Mouse (Mus musculus) layer of hippocampus, adult 11-12 months (tissue): ENCODE data around the gene Uvrag.
A peak's percentile ranks its signal among the peaks of the same experiment; 100 is the strongest.

Experiments used
- DNase-seq: peaks from one replicate; pipeline ENCODE4 v3.0.0; 2022; ENCODE audit warnings: low spot score

Uvrag gene

DNA sequence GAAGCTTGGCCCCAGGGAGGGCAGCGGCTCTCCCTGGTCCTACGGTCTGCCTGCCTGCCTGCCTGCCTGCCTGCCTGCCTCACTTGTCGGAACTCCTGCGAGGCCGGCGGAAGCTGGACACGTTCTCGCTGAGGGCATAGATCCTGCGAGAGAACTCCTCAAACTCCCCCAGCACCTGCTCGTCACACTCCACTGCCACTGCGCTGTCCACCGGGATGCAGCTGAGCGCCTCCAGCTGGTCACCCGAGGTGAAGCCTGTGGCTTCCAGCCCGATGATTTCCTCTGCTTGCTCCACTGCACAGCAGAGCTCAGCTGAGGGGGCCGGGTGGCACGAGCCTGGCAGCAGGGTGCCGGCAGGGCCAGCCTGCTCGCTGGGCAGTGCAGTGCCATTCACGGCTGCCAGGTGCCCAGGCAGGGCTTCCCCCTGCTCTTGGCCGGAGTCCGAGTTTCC, 253.1 kb downstream of the Uvrag start:
- no peak for DNase-seq

DNA sequence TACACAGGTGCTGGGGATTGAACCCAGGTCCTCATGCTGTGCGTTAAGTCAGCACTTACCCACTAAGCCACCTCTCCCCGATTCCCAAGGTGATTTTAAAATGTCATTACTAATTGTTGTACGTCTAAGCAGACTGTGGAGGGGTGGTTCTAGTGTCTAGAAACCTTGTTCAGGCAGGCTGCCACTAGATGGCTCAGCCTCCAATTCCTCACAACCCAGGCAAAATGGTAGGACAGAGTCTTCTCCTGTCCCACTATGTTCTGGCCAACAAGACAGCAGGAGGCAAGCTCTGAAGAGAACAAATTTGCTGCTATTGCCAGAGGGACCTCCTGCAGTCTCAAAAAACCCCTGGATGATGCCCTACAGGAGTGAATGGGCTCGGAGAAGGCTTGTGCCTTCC, 259.1 kb downstream of the Uvrag start:
- DNase-seq, result peak; percentile 35

DNA sequence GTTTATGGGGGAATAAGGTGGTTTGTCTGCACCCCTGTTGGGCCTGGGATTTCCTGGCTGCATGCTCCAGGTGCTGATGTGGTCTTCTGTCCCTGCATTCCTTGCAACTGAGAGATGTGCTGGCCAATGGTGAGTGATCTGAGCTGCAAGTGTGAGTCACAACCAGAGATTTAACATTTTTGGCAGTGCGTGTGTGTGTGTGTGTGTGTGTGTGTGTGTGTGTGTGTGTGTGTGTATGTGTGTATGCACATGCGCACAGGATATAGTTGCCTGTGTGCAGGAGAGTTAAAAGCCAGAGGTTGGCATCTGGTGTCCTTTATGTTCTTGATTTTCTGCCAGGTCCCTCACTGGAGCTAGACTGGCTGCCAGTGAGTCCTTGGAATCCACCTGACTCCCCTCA, 261.8 kb downstream of the Uvrag start:
- DNase-seq, result no peak

DNA sequence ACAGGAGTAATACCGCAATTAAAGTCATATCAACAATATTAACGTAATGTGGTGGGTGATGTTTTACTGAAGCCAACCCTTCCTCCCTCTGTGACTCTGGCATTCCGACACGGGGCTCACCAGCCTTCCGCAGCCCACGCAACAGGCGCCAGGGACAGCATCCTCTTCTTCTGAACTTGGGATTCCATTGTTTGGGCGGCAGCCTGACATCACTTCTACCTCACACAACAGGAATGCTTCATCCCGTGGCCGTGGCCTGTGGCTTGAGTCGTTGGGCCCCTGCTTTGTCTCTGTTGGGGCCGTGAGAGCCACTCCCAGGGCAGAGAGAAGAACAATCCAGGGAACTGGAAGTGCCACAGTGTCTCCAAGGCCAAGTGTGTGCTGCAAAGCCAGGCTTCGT, 264.8 kb downstream of the Uvrag start:
- DNase-seq, result no peak

DNA sequence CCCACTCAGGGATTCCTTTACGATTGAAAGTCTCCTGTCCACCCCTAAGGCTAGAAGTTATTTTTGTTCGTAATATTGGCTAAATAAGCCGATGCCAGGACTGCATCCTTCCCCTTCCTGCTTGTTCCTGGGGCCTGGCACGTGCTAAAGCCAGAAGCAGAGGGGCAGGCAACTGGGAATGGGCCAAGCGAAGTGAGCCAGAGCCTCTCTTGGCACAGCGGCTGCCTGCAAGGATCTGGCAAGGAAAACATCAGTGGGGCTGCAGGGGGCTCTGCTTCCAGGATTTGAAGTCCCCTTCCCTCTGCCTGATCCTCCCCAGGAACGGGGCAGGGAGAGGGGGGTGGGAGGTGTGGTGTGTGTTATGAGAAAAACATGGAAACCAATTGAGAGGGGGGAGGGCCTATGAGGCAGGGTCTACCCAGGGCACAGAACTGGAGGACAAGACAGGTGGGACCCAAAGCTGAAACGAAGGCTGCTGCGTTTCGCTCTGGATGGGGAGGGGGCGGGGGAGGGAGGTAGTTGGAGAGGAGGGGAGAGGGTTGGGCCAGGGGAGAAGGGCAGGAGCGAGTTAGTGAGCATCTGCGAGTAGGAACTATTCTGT, 265.5 kb downstream of the Uvrag start:
- DNase-seq, result no peak

DNA sequence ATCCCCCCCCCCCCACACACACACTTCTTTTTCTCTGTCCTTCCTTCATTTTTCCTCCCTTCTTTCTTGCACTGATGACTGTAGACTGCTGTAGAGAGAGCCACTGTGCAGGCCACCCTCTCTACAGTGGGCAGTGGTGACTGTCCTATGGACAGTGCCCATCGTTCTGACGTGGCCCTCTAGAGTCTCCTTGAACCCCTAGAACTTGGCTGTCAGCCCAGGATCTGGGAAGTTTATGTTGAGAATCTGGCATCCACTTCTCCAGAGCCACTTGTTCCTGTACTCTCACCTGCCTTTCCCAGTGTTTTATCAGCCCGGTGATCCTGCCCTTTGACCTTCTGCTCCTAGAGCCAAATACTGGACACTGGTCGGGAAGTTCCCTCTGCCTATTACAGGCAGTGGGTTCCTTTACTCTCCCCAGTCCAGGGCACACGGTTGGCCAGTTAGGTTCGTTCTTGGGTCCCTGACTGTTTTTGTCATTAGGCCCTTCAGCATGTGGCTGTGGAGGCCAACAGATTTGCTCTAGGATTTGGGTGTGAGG, 266.5 kb downstream of the Uvrag start:
- no peak for DNase-seq

DNA sequence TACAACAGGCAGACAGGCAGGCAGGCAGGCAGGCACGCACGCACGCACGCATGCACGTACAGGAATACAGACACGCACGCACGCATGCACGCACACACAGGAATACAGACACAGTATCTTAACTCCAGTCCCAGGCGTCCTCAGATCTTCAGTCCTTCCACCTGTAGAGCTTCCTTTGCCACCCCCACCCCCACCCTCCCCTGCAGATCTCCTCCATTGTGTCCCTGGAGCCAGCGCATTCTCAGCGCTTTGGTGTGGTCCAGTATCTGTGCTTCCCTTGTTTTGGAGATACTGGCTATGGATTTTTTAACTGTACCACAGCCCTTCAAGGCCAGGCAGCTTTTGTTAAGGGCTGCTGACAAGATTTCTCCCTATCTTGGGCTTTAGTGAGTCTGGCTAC, 267.6 kb downstream of the Uvrag start:
- DNase-seq, result no peak

DNA sequence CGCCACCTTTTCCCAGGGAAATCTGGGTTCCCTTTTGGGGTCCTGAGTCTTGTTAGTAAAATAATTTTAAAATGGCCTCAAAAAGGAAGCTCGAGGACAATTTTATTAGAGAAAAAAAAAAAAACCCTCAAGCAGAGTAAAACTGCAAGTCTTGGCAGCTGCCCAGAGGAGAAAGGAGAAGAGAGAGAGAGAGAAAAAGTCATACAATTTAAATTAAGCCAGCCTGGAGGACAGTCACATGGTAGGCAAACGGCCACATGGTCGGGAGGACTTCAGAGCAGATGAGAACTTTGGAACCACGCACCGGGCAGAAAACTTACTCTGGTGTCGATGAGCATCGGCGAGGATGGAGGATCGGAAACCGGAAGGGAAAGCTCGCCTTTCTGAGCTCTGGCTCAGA, 269.1 kb downstream of the Uvrag start:
- no peak for DNase-seq

DNA sequence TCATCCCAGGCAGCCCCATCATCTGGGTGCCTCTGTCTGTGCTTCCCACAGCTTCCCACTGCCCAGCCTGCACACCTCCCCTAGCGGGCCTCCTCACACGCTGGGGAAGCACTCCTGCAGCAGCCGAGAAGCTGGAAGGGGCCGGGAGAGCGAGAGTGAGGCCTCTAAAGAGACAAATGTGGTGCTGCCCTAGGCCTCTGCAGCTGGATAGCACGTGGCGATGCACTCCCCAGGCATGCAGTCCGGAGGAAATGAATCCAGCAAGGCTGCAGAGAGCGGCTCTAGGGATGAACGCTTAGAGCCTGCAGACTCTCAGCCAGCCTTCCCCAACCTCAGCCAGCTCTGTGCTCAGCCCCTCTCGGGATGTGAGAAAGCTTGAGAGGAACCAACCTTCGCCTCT, 270.1 kb downstream of the Uvrag start:
- no peak for DNase-seq

DNA sequence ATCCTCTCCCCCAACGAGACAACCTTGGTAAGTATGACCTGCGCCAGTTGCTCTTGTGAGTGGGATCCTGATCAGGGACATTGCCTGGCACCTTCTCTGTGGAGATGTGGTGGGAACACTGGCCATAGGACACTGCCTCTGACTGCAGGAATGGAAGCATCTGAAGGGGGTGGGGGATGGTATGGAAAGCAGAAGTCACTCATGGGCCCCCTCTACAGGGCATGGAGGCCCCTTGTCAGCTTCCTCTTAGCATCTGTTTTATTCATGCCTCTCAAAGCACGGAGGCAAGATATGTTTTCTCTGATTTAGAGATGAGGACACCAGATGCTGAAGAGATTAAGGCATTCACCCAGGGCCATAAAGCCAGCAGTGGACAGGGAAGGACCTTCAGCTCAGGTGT, 271.9 kb downstream of the Uvrag start:
- no peak for DNase-seq

DNA sequence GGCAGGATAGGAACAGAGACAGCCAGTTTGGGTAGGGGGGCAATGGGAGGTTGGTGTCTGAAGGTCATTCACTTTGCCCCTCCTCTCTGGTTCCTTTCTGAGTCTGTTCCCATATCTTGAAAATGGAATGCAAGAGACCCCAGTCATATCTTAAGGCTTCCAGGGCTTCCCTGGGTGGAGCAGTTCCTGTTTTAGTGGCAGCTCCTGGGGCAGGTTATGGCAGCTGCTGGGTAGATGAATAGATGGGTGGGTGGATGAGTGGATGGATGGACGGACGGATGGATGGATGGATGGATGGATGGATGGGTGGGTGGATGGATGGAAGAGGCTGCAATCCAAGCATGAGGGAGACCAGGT, 273.2 kb downstream of the Uvrag start:
- DNase-seq, result no peak

DNA sequence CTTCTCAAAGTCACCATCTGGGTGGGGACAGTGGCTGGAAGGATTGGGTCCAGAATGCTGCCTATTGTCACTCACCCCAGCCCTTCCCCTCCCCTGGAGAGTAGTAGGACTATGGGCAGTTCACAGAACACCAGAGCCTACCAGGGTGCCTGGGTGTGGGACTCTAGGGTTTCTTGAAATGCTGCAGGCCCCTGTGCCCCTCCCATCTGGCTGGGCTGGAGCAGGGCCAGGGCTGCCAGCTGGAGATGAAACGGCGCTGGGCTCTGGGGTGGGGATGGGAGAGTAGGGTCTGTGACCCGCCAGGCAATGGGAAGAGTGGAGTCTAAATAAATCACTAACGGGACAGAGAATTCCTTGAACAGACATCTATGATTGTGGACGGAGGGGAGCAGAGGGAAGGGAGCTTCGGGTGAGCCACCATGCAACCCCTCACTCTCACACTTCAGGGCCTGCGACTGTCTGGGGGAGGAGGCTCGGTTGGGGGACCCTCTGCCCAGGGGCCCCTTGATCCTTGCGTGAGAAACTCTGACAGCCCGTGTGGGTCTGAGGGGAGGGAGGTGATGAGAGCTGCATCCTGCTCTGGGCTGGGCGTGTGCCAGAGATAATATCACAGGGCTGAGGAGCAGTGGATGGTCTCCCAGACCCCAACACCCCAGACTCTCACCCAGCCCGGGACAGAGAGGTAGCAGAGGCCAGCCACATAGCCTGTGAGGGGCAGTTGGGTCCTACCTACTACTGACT, 273.7 kb downstream of the Uvrag start:
- no peak for DNase-seq

DNA sequence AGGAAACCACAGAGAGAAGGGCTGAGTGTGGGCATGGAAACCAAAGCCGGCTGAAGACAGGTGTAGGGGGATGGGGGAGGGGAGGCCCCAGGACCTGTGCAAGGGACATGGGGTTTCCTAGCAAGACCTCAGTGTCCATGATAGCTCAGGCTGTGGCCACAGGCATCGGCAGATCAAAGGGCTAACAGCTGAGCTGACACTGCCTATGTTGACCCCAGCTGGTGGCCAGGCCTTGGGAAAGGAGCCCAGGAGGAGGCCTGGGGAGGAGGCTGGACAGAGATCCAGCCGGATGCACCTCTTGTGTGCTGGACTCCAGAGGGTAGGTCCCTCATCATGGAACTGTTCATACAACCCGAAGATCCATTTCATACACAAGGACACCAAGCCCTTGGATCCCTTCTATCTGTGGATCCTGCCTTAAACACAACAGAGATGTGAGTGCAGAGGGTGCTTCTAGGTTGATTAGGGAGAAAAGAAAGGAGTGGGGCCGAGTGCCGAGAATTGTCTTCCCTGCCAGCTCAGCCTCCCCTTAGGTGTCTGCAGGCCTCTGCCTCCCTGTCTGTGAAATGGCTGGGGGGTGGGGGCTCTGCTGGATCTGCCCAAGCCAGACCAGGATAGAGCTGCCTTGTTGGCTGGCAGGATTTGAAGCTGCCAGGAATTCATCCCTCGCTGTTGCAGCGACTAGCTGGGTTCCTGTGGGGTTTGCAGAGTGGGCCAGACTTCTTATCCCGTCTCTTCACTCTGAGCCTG, 276.8 kb downstream of the Uvrag start:
- no peak for DNase-seq

DNA sequence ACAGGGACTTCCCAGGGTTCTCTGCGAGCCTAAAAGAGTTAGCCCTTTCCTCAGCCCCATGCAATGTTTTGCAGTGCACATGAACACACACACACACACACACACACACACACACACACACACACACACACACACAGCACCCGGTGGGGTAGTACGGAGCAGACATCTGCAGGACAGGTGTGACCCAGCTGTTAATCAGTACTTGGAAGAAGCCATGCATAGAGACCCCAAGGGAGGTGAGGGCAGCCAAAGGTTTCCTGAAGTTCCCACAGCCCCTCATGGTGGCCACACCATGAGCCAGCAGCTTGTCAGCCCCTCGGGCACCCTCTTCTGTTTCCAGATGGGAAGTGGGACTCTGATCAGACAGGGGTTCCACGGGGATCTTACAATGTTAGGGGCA, 277.9 kb downstream of the Uvrag start:
- DNase-seq, result no peak

DNA sequence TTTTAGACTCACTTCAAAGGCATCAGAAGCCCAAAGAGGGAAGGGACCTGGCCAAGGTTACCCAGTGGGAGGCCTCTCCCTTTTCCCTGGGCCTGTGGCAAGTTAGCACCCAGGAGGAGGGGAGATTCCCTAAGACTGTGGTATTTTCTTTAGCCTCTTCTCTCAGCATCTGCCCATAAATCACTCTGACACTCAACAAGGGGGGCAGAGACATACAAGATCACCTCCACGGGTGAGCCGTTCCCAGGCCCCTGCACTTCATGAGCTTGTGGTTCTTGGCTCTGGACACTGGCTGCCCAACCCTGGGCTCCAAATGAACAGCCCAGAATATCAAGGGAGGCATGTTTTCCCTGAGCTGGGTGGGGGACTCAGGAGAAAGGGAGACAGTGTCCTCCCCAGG, 279.9 kb downstream of the Uvrag start:
- DNase-seq, result no peak

DNA sequence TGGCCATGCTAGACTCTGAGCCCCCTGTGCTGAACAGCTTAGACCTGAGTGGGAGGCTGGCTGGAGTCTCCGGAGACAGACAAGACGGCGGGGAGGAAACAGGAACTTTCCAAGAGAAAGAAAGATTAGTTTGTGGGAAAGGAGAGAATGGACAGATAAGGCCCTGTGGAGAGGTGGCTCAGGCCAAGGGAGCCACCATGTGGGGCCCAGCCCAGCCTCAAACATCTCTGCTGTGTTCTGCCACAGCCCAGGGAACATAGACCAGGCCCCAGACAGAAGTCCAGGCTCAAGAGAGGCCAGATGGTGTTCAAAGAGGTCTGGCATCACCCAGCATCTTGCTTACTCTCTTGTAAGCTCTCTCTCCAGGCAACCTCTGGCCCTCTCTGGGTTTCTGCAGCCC, 283.8 kb downstream of the Uvrag start:
- no peak for DNase-seq

DNA sequence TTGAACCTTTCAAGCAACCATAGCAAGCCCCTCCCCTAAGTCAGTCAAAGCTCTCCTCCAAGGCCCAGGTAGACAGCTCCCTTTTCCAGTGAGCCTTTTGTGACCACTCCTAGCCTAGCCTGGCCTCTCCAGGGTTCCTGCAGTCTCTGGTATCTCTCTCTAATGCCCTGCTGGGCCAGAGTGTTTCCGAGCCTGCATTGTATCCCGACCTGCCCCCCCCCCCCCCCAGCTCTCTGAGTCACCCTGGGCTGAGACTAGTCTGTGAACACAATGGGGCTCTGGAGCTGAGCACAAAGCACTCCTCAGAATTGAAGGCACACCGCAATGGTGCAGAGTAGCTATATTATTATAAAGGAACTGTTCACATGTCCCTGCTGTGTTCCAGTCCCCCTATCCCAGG, 284.8 kb downstream of the Uvrag start:
- DNase-seq, result no peak

DNA sequence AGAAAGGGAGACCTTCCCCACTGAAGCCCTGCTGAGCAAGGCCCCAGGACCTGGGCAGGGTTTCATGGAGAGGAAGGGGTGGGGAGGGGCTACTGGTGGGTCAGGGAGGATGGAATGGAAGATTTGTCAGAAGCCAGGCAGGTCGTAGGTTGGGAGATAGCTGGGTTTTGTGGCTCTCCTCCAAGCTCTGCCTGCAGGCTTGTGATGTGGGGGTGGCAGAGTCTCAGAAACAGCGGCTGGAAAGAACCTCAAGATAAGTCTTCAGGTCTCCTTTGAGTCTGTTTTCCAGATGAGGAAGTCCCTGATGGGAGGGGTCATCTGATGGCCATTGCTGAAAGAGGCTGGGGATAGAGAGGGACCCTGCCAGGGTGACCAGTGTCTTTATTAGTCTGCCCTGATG, 285.6 kb downstream of the Uvrag start:
- no peak for DNase-seq

DNA sequence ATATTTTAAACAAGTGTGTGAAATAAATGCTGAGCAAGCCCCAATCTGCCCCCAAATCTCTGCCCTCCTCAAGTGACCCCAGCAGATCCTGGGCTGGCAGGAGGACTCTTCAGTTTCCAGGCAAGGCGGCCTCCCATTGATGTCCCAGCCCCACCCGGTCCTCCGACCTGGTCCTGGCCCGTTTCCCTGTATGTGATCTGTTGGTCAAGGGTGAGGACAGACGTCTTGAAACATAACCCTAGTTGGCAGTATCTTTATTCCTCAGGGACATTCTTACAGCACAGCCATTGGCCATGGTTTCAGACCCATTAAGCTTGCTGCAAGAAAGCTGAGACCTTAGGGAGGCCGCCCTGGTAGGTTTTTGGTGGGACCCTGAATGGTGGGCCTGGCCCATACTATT, 287.1 kb downstream of the Uvrag start:
- DNase-seq, result no peak

DNA sequence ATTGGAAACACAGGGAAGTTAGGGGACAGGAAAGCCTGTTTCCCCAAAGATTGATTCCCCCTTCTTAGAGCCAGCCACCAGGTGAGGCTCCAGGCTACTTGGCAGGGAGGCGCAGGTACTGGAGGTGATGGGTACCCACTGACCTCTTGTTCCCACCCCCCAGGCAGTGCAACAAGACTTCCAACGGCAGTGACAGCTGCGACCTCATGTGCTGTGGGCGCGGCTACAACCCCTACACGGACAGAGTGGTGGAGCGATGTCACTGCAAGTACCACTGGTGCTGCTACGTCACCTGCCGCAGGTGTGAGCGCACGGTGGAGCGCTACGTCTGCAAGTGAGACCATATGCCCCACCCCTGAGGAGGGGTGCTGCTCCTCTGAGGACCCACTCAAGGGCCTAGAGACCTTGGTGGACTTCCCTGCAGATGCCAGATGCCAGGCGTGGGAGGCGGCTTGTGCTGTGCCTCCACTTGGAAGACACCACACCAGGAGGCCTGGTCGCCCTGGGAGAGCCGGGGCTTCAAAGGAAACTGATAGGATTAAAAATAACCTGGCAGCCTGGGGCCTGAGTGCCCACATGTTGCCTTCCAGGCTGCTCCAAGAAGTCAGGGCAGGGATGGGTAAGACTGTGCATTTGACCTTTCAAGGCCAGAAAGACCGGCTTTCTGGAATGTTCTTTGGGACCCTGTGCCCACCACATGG, 287.8 kb downstream of the Uvrag start:
- DNase-seq, result no peak

DNA sequence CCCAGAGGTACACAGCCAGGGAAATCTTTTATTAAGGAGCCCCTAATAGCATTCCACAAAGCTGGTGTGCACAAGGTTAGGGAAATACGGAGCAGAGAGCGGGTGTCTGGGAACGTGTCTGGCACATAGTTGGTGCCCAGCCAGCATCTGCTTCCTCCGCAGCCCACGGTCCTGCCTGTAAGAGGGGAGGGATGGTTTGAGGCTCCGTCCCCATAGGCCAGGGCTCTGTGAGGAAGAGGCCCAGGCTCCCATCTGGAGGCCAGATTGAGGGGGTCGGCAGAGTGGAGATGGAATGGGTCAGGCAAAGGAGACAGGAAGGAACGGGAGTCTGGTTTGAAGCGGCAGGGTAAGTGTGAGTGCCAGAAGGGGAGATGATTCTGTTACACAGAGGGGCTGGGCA, 289.7 kb downstream of the Uvrag start:
- DNase-seq, result no peak

DNA sequence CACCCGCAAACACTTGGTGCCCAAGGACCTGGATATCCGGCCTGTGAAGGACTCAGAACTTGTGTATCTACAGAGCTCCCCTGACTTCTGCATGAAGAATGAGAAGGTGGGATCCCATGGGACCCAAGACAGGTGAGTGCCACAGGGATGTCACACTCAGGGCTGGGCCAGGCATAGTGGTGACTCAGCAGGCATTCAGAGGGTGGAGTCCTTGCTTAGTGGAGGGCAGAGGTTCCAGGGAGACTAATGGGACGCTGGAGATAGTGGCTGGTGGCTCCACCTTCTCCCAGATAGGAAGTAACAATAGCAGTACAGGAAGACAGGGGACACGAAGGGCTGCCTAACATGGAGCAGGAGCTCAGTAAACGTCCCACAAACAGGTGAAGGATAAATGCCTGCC, 290.6 kb downstream of the Uvrag start:
- DNase-seq, result no peak
